Mouse (Mus musculus) adrenal gland, postnatal 14 days (tissue): ENCODE results near the gene Sec24a. TPM values are rescaled to one million over a fixed set of nuclear protein-coding genes. Genes with fewer than 3 reads are reported as not detected.
"Not testable (repeated sequence)": the region's sequence is repeated elsewhere in the genome, so short reads cannot be mapped to it uniquely, and the experiment has no call there.

Experiments
- DNase-seq: peaks from one replicate; pipeline ENCODE4 v3.0.0; 2021; ENCODE audit warnings: mixed read lengths
- total RNA-seq: library from RNA; stranded (reverse); gene quantifications from 2 replicates; pipeline ENCODE4 v1.2.3, GENCODE M21; 2021

Gene Sec24a
- total RNA-seq, 1 experiment from 2014 or later = 37.9 TPM

DNA sequence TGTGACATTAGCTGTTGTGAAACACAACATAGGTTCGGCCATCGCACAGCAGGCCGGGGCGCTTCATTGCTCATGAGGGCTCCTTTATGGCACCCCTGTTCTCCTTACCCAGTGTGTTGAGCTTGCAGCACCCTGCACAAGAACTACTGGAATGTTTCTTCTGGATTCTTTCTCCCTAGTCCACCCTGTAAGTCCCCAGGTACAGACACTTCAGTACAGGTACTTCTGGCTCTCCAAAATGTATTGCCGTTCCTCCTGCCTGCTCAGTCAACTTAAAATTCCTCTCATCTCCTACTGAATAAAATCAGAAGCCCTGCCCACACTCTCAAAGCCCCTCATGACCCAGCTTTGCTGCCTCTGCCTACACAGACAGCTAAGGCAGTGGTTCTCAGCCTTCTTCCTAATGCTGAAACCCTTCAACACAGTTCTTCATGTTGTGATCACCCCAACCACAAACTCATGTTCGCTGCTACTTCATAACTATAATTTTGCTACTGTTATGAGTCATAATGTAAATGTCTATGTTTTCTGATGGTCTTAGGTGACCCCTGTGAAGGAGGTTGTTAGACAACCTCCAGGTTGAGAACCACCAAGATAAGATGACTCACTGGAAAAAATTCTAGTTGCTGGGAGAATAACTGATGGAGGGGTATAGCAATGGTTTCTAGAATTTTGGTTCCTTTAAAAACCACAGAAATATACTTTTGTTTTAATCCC lies 3.3 kb downstream of the Sec24a start:
- DNase-seq = no peak

DNA sequence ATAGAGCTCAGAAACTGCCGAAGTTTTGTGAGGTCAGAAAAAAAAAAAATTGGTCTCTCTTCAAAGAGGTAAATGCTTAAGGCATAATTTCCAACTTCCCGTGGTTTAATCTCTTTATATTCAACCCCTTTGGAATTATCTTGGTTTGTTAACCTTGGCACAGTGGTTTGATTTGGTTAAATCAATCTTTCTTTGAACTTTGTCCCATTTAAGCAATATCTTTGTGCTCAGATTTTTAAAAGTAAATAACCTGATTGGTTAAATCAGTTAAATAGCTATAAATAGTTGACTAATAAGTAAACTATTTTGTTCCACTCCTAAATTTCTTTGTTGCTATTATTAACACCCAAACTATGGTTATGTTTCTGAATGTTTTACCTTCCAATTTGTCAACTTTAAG lies 4.2 kb downstream of the Sec24a start:
- DNase-seq = no peak

DNA sequence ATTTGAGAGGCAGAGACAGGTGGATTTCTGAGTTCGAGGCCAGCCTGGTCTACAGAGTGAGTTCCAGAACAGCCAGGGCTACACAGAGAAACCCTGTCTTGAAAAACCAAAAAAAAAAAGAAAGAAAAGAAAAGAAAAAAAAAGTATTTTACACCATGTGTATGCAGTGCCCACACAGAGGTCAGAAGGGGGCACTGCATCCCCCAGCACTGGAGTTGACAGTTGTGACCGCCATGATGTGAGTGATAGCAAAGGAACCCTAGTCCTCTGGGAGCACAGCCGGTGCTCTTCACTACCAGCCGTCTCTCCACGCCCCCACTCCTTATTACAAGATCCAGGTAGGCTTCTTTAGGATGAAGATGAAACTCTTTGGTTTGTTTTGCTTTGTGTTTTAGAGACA lies 5.2 kb downstream of the Sec24a start:
- not testable (repeated sequence) for DNase-seq

DNA sequence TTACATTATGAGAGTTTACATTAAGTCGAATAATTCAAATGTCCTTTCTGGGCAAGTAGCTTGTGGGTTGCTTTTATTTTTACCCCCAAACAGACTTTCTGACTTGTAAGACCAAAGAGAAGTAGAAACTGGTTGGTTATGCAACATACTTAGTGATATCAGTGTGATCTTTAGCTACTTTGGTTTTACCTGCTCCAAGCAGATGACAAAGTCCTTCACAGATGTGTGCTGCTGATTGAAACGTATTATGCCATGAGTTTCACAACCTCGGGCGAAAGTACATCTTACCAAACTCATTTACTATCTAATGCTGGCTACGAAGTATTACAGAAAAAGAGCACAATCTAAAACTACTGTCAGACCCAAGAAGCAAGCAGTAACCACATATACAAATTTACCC lies 5.8 kb downstream of the Sec24a start:
- no peak for DNase-seq

DNA sequence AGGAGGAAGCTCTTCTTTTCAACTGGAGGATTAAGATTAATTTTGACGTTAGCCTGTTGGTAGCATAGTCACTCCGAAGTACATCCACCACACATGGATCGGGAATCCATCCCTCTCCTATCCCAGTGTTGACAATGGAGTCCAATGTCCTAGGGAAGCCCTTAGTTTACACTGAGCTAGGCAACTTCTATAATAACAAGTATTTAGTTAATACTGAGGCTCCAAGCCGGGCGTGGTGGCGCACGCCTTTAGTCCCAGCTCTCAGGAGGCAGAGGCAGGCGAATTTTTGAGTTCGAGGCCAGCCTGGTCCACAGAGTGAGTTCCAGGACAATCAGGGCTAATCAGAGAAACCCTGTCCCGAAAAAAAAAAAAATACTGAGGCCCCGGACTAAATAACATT lies 6.4 kb downstream of the Sec24a start:
- no peak for DNase-seq

DNA sequence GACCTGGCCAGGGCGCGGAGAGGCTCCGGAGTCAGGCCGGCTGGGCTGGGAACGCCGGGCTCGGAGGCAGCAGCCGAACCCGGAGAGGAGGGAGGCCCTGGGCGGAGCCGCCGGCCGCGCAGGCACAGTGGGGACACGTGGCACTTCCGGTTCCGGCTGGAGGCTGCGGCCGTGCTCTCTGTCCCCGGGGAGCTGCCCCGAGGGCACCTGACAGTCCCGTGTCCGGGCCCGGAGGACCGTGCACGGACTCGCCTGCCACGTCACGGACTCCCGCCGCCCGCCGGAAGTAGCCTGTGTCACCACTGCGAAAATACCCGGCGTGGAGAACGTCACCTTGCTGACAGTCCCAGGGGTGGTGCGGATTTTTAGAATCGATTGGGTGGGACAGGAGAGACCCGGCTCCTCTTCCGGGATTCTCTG lies 7.1 kb downstream of the Sec24a start:
- peak; percentile 98 for DNase-seq

DNA sequence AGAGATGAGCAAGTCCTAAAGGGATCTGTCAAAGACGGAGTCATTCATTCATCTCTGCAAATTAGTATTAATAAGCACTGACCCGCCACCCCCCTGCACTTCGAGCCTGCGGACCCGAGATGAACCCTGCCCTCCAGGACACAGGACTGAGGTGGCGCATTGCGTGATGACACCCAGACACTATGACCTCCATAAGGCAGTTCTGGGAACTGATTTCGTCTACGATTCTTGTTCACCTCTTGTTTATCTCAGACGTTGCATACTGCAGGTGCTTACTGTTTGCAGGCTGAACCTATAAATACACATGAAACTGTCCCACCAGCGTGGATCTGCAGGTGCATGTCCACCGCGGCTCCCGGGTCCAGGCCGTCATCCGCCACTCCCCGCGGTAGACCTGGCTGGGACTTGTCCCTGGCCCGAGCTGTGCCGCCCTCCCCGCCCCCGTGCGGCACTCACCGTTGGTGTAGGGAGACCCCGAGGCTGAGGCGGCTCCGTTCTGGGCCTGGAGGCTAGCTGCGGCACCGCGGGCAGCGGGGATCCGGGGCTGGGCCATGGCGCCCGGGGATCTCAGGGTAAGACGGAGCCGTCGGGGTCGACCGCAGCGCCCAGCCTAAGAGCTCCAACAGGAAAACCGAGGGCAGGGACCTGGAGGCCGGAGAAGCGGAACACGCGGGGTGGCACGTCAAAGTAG lies 7.7 kb downstream of the Sec24a start:
- DNase-seq = peak; percentile 66

DNA sequence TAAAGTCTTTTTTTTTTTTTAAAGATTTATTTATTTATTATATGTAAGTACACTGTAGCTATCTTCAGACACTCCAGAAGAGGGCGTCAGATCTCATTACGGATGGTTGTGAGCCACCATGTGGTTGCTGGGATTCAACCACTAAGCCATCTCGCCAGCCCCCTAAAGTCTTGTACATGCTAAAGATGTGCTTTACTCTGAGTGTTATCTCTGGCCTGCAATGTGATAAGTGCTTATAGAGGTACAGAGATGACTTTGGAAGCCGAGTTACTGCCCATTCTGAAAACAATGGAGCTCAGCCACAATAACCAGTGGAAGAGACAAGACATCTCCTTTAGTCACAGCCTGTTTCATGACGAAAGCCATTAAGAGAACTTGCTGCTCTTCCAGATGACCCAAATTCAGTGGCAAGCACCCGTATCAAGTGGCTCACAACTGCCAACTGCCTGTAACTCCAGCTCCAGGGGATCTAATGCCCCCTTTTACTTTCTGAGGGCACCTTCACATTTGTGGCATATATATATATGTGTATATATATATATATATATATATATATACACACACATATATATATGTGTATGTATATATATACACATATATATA lies 11.7 kb downstream of the Sec24a start:
- DNase-seq = not testable (repeated sequence)

DNA sequence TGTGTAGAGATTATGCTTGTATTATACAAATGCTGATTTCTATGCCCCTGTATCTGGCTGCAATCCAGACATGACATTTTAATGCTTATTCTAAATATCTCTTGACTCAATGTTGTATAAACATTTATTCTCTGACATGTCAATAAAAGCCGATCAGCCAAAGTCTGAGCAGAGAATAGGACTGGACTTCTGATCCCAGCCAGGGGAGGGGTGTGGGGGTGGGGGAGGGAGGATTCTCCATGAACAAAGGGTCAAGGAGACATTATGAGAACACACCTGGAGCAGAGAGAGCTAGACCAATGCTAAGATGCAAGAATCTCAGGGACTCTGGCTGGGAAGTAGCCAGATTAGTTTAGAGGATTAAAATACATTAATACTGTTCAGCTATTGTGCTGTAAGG lies 17.3 kb downstream of the Sec24a start:
- DNase-seq = no peak

DNA sequence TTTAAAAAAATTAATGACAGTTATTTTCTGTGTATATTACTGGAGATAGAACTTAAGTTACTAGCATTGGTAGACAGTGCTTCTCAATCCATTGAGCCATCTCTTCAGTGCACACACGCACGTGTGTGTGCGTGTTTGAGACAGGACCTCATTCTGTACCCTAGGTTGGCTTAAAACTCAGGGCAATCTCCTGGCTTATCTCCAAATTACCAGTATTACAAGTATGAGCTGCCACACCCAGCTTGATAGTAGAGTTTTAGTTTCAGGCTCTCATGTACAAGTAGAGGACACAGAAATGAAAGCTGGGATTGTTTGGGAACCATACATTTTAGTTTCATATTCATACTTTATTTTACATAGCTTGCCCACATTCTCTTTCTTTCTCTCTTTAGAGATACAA lies 22.7 kb downstream of the Sec24a start:
- no peak for DNase-seq

DNA sequence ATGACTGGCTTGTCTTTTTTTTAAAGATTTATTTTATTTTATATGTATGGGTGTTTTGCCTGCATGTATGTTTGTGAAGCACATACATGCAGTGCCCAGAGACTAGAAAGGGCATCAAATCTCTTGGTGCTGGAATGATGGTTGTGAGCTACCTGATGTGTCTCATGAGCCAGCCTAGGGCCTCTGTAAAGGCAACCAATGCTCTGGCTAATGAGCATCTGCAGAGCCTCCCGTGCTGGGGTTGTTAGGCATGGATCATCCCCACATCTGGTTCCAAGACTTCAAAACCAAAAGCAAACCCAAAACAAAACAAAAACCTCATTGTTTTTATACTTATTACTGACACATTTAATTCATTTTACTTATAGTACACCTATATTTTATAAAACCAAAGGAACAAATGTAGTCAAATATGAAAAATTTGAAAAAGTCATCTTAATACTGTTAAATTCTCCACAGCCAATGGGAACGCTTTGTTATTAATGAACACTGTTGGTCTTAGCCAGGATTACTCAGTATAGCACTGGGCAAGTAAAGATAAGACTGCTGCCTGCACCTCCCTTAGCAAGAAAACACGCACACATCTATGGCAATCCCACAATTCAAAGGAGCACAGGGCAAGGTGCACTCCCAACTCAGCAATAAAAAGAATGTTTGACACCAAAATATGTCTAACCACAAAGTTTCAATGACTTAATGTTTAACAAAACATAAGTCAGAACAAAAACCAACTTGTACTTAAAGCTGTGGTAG lies 24.6 kb downstream of the Sec24a start:
- no peak for DNase-seq

DNA sequence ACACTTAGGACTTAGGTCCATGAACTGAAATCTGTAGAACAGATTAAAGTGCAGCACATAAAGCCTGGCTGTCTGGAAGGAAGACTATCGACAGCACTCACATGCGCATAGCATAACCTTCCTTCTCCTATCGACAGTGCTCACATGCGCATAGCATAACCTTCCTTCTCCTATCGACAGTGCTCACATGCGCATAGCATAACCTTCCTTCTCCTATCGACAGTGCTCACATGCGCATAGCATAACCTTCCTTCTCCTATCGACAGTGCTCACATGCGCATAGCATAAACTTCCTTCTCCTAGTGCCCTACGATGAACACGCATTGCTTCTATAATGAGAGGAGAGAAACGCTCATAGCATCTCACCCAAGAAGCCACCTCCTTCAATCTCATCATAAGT lies 29.2 kb downstream of the Sec24a start:
- not testable (repeated sequence) for DNase-seq

DNA sequence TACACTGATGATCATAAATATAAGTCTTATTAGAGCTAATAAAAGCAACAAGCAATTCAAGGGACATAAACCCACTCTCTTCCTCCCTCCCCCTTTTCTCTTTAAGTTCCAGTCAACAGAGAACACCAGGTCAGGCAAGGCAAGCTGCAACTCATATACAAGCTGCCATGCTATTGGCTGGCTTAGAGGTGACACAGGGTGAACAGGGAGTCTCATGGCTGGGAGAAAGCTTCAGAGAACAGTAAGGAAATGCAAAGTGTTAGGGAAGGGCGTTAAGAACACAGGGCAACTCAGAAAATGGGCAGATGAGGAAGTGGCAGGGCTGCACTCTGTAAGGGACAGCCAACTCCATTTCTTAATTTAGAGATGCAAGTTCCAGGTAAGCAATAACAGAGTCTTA lies 30.6 kb downstream of the Sec24a start:
- DNase-seq = no peak

DNA sequence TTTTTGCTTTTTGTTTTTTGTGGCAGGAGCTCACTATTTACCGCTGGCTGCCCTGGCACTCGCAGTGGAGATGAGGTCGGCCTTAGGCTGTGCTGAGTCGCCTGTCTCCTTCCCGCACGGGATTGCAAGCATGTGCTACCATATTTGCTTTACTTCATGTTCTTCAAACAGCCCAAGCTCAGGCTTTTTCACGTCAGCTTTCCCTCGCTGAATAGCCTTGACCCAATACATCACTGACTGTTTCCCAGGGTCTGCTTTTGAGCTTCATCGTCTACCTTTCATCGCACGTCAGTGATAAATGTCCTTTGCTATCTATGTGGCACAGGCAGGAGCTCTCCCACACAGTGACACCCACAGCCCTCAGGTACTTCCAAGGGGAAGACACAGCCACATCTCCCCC lies 42.4 kb downstream of the Sec24a start:
- no peak for DNase-seq

DNA sequence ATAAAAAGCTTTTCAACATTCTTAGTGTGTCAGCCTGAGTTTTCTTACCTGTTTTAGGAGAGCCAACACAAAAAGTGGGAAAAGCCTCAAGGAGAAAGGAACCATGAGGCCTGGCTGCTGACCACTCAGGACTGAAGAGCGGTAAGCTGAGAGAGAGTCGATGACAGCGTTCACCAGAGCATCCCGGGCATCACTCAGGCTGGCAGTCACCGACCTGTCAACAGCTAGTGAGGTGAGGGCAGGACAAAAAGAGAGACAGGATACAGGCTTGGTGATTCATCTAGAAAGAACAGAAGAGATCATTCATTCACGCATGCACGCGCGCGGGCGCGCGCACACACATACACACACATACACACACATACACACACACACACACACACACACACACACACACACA lies 56.4 kb downstream of the Sec24a start:
- DNase-seq = no peak

DNA sequence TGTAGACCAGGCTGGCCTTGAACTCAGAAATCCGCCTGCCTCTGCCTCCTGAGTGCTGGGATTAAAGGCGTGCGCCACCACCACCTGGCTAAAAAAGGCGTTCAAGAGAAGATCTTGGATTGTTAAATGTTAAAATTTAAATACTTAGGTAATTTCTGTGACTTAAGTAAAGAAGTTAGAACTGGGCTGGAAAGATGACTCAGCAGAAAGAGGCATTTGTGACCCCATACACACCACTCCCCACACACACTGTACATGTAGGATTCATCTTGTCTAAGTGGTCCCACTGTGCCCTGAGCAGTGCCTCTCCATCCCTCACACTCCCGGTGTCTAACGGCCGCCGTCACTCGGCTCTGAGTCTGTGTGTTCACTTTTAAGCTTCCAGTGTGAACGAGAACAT lies 57.0 kb downstream of the Sec24a start:
- no peak for DNase-seq

DNA sequence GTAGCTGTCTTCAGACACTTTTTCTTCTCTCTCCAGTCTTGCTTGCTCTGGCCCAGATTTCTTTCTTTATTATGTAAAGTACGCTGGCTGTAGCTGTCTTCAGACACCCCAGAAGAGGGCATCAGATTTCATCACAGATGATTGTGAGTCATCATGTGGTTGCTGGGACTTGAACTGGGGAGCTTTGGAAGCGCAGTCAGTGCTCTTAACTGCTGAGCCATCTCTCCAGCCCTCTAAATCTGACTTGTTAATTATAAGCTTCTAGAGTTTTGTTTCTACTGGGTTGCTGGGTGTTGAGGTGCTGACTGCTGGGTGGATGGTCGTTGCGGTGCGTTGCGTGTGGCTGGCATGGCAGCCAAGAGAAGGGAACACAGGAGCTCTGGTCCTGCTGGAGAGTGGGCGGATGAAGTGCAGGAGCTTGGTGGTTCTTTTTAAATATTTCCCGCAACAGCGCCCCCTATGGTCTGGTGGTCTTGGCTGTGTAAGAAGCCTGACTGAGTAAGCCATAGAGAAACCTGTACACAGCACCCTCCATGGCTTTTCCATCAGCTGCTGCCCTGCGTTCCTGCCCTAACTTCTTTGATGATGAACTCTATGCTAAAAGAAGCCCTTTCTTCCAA lies 59.9 kb downstream of the Sec24a start:
- peak; percentile 62 for DNase-seq

DNA sequence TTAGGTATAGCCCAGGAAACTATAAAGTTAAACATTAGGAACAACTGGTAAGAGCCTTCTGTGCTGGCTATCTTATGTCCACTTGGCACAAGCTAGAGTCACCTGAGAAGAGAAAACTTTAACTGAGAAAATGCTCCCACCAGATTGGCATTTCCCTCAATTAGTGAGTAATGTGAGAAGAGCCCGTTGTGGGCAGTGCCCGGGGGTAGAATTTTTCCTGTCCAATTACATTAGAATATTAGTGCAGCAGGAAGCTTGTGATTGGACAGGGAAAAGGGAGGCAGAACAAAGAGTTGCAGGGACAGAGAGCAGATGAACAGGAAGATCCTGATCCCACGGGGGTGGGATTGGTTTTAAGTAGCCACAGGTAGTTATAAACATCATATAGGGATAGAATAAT lies 60.6 kb downstream of the Sec24a start:
- no peak for DNase-seq

DNA sequence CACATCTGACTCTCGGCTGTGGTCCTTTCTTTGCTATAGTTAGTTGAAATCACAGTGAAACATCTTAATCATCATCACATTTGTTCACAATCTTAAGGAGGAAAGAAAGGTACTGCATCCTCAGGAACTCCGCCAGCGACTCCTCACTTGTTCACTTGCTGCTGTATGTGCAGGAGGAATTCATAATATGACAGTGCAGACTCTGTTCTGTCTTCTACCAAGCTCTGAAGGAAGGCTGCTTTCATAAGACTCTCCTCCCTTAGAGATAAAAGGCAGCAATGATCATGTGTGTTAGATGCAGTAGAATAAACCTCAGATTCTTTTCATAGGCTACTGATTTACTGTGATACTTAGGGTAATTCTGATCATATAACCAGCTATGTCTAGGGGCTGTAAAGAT lies 68.5 kb downstream of the Sec24a start:
- no peak for DNase-seq

DNA sequence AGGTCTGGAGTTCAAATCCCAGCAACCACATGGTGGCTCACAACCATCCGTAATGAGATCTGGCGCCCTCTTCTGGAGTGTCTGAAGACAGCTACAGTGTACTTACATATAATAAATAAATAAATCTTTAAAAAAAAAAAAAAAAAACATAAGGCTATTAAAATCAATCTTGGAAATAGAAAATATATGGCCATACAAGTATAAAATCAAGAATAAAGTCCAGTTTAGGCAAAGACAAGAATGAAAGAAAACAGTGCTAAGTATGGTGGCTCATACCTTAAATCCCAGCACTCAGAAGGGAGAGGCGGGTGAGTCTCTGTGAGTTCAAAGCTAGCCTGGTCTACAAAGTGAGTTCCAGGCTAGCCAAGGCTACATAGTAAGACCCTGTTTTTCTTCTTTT lies 72.8 kb downstream of the Sec24a start:
- DNase-seq = not testable (repeated sequence)

DNA sequence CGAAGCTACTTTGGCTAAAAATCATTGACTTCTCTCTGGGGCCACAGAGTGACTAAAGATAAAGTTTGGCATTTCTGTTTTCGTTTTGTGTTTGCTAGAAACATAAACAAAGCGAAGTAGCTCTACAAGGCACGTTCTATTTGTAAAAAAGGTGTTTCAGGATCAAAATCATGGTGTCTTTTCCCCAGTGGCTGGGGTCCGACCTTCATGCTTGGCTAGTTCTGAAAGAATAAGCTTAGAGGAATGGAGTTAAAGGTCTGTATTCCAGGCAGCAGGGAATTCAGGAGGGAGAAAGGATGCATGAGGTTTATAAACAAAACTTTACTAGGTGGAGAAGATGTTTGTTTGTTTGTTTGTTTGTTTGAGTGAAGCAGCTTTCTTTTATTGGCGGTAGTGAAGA lies 74.1 kb downstream of the Sec24a start:
- peak; percentile 12 for DNase-seq
